In genomic region chr8:72680133-72680532, GRCm38 (mm10) we compare ENCODE assay signal across 8 mouse cellular contexts. TPM values are rescaled to one million over a fixed set of nuclear protein-coding genes. Genes with fewer than 3 reads are reported as not detected.
DNase-seq lines count a peak whose midpoint lies in the region; ATAC-seq and TF ChIP-seq lines count a peak whose summit lies in the region.

No protein-coding gene starts in this region.

- H3K4me1 ChIP-seq in lung, embryonic 14.5 days (ENCODE audit: insufficient read depth) = no peaks in the 10 kb centered on the region

- no peaks in the 10 kb centered on the region for H3K9me3 ChIP-seq in lung, embryonic 14.5 days (ENCODE audit: low read depth, low read length)

- peak; percentile 44 for DNase-seq in CD4-positive helper T cell, adult 2 months (ENCODE audit: low read depth, low spot score)
- peak; percentile 83 for DNase-seq in adipocyte (ENCODE audit: low spot score)
- peak; percentile 85 for DNase-seq in embryo, embryonic 10 days (ENCODE audit: low spot score)
- peak; percentile 13 for DNase-seq in gastrocnemius, postnatal 25 days
- DNase-seq in kidney, postnatal 4 days = peak; percentile 77 to 81
- peak; percentile 81 for DNase-seq in lung, embryonic 14.5 days
- peak; percentile 36 for DNase-seq in retina, adult 2 months (ENCODE audit: low read depth, low spot score)
- DNase-seq in urinary bladder, postnatal 25 days (ENCODE audit: low spot score) = peak; percentile 49

- no peak overlapping the region for H3K9ac ChIP-seq in lung, embryonic 14.5 days

- peak; percentile 84 for TF ChIP-seq CTCF in lung, embryonic 14.5 days (IDR thresholded peaks at IDR 0.05; ENCODE audit: low read depth)

- H3K27ac ChIP-seq in lung, embryonic 14.5 days (ENCODE audit: low read depth) = no peak overlapping the region

- H3K36me3 ChIP-seq in lung, embryonic 14.5 days (ENCODE audit: insufficient read depth) = no peaks in the 10 kb centered on the region

- ATAC-seq in lung, embryonic 14.5 days (ENCODE audit: insufficient read depth) = no peak

- 7% methylated on average over 3 of the region's 3 CpGs for WGBS in lung, embryonic 14.5 days

- H3K4me3 ChIP-seq in lung, embryonic 14.5 days (ENCODE audit: low read depth, low read length) = no peak overlapping the region

- no peaks in the 10 kb centered on the region for H3K27me3 ChIP-seq in lung, embryonic 14.5 days (ENCODE audit: insufficient read depth, low read length)

- no peak overlapping the region for H3K4me2 ChIP-seq in lung, embryonic 14.5 days

RNA-seq across cellular contexts. Expression of gene Nwd1, which starts 33.6 kb away (rescaled TPM):
- total RNA-seq in gastrocnemius, postnatal 25 days (2021) = under 1 TPM; 0.33 to 0.96 TPM
- polyA plus RNA-seq in lung, embryonic 14.5 days (2014; fragmentation: Nextera tagmentation; extraction: Ambion mirVana) = 0.03 TPM in 1 of 2 replicates, not detected in the other

RNA-seq across cellular contexts. Expression of gene Sin3b, which starts 43.0 kb away (rescaled TPM):
- total RNA-seq in gastrocnemius, postnatal 25 days (2021) = 10 to 100 TPM; 32.6 to 37.8 TPM
- 172 and 179 TPM in 2 replicates for polyA plus RNA-seq in lung, embryonic 14.5 days (2014; fragmentation: Nextera tagmentation; extraction: Ambion mirVana)

Comparison
In these comparisons a context has a peak if more than half of its experiments do, and no peak if none do; other contexts are left out.
1. DNase-seq: peak in every context shown above with its lines; median percentile 85 in embryo, embryonic 10 days; 83 in adipocyte; 81 in lung, embryonic 14.5 days; 79 in kidney, postnatal 4 days; 49 in urinary bladder, postnatal 25 days; 44 in CD4-positive helper T cell, adult 2 months; 36 in retina, adult 2 months; 13 in gastrocnemius, postnatal 25 days.